Mouse (Mus musculus) neural tube, embryonic 11.5 days (tissue): ENCODE data around the gene Adamtsl5. TPM values are rescaled to one million over a fixed set of nuclear protein-coding genes. Genes with fewer than 3 reads are reported as not detected.
A peak's percentile ranks its signal among the peaks of the same experiment; 100 is the strongest.

Source experiments
- ATAC-seq: fragments of 200-750 bp; cut with Nextera tagmentation; 2 replicates; pipeline ENCODE4 v1.8.0; 2017; ENCODE audit warnings: moderate number of reproducible peaks, mild to moderate bottlenecking, moderate TSS enrichment, moderate library complexity; ENCODE audit not compliant: insufficient read depth, low FRiP score, low TSS enrichment
- DNase-seq: peaks from one replicate; pipeline ENCODE4 v3.0.0-alpha.2; 2015; ENCODE audit warnings: low spot score
- H3K27ac ChIP-seq: fragments of 300-500 bp; sonication (generic); 2 replicates; pipeline ENCODE4 v1.5.1; 2014; ENCODE audit warnings: low read depth, mild to moderate bottlenecking, low read length
- H3K27me3 ChIP-seq: fragments of 300-500 bp; sonication (generic); 2 replicates; pipeline ENCODE4 v1.6.1; 2014; ENCODE audit warnings: mild to moderate bottlenecking, low read length, mixed read lengths; ENCODE audit not compliant: control insufficient read depth, insufficient read depth
- H3K36me3 ChIP-seq: fragments of 300-500 bp; sonication (generic); 2 replicates; pipeline ENCODE4 v1.6.1; 2014; ENCODE audit warnings: mild to moderate bottlenecking, low read length, moderate library complexity, mixed read lengths; ENCODE audit not compliant: control insufficient read depth, insufficient read depth
- H3K4me1 ChIP-seq: fragments of 300-500 bp; sonication (generic); 2 replicates; pipeline ENCODE4 v1.6.1; 2014; ENCODE audit warnings: low read length, mixed read lengths; ENCODE audit not compliant: control insufficient read depth, insufficient read depth
- H3K4me2 ChIP-seq: fragments of 300-500 bp; sonication (generic); 2 replicates; pipeline ENCODE4 v1.6.1; 2014; ENCODE audit warnings: low read depth, mild to moderate bottlenecking, moderate library complexity
- H3K4me3 ChIP-seq: fragments of 300-500 bp; sonication (generic); 2 replicates; pipeline ENCODE4 v1.5.1; 2014; ENCODE audit warnings: low read depth, low read length
- H3K9ac ChIP-seq: fragments of 300-500 bp; sonication (generic); 2 replicates; pipeline ENCODE4 v1.6.1; 2014; ENCODE audit warnings: mild to moderate bottlenecking, low read length
- H3K9me3 ChIP-seq: fragments of 300-500 bp; sonication (generic); 2 replicates; pipeline ENCODE4 v1.6.1; 2016; ENCODE audit warnings: low read length; ENCODE audit not compliant: control insufficient read depth
- WGBS: fragments of 180-500 bp; shearing (Covaris S2); extraction: QIAGEN DNeasy Blood & Tissue Kit; methylation state at CpG from one replicate; pipeline ENCODE4 v1.1.7; 2014; 5-methylcytosine and 5-hydroxymethylcytosine counted together
- polyA plus RNA-seq: library from polyadenylated mRNA; unstranded; fragments of >200 nt; fragmentation: Nextera tagmentation; extraction: Ambion mirVana; gene quantifications from 2 replicates; pipeline ENCODE4 v1.2.1, GENCODE M21; 2014

The Adamtsl5 gene
- 0.17 and 0.27 TPM in 2 replicates for polyA plus RNA-seq

DNA sequence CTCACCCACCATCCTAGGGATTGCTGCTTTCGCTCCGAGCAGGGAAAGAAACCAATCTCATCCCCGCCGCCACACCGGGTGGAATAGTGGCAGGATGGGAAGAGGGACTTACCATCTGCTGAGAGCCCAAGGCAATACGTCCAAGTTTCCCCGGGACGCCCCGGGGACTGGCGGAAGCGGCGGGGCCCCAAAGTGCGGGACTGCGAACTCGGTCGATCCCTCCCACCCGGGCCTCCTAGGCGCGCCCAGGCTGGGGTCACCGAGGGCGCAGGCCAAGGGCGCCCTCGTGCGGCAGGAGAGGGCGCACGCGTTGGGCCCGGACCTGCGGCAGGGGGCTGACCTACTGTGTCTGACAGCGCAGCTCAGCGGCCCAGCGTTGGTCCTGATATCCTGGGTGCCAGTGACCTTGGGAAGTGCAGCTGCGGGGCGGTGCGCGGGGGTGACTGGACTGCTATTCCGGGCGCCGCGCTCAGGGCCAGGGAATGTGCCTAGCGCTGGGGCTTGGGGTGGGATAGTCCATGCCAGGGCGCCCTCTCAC lies at the start of gene Adamtsl5:
Gene Adamtsl5, minus strand, starts transcription at position 169 of the 538 bp plus-strand sequence.
- no peaks in the 10 kb centered on the region for H3K36me3 ChIP-seq
- peak within 1 kb of the TSS; percentile 13; the same call in 1 of the 2 replicates for H3K4me3 ChIP-seq
- ATAC-seq (peak; percentile 54; the same call in 1 of the 2 replicates), DNase-seq (peak; percentile 74)
- H3K9me3 ChIP-seq, result no peaks in the 10 kb centered on the region
- no peak within 1 kb of the TSS; the same call in 1 of the 2 replicates for H3K9ac ChIP-seq
- peak within 1 kb of the TSS; percentile 26 for H3K4me2 ChIP-seq
- peaks cover 94% of the 10 kb centered on the region for H3K27me3 ChIP-seq
- no peak within 1 kb of the TSS for H3K27ac ChIP-seq
- H3K4me1 ChIP-seq, result peaks cover 6% of the 10 kb centered on the region
- WGBS, result under 1% methylated on average over 37 of the region's 42 CpGs

DNA sequence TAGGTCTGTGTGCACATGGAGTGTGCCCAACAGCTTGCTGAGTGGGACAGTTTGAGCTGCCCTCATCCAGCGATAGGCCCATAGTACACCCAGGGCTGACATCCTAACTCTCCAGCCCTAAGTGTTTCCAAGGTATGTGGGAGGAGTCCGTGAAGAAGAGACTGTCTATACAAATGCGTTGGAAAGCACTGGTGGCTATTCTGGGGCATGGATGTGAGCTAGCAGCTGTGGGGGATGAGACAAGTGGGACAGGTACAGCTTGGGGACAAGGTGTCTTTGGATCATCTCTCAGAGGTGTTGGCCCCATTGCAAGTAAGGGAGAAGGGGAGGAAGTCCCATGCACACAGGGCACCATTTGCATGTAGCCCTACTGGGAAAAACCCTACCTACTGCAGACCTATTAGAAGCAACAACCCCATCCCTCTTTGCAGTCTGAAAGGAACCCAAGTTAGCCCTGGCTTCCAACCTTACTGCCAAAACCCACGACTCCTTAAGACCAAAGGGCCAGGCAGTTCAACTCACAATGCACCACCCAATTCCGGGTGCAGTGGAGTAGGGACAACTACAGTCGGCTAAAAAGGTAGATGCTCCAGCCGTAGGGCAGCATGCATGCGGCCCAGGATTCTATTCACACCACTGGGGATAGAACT lies 49.4 kb upstream of the Adamtsl5 start:
- peaks cover 25% of the 10 kb centered on the region for H3K36me3 ChIP-seq
- WGBS, result 58% methylated on average over 8 of the region's 8 CpGs
- H3K9me3 ChIP-seq, result no peaks in the 10 kb centered on the region
- peak overlapping the region; percentile 73 for H3K4me3 ChIP-seq
- ATAC-seq (no peak), DNase-seq (no peak)
- peak overlapping the region; percentile 64 for H3K4me2 ChIP-seq
- no peak overlapping the region; the same call in 1 of the 2 replicates for H3K27ac ChIP-seq
- no peaks in the 10 kb centered on the region for H3K27me3 ChIP-seq
- H3K9ac ChIP-seq, result peak overlapping the region; percentile 93
- H3K4me1 ChIP-seq, result peaks cover 24% of the 10 kb centered on the region

DNA sequence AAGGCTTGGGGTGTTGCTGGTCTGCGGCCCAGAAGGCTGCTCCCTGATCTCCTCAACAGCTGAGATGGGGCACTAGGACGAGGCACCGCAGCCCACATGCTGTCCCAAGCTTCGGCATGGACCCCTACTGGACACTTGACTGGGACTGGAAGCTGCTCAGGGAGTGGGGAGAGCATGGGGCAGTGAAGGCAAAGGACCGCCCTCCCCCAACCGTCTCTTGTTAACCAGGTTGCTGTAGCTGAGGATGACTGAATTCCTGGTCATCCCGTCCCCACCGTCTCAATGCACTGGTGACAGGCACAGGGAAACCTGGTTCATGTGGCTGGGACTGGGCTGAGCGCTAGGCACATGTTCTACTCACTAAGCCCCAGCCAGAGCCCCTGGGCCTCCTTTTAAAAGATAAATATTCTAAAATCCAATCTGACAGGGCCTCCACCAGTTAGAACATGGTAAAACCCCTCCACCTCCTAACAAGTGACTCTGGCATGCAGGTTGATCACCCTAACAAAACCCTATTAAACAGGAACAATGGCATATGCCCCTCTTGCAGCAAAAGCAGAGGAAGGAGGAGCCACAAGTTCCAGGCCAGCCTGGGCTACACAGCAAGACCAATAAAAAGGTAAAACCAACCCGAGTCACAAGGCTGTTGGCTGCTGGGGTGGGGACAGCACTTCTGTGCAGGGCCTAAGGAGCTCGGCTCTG lies 48.8 kb upstream of the Adamtsl5 start:
- 91% methylated on average over 11 of the region's 11 CpGs for WGBS
- peaks cover 28% of the 10 kb centered on the region for H3K36me3 ChIP-seq
- H3K9me3 ChIP-seq, result no peaks in the 10 kb centered on the region
- H3K4me2 ChIP-seq, result peak overlapping the region; percentile 64
- H3K27me3 ChIP-seq, result no peaks in the 10 kb centered on the region
- H3K4me1 ChIP-seq, result peaks cover 24% of the 10 kb centered on the region
- H3K27ac ChIP-seq, result no peak overlapping the region
- H3K4me3 ChIP-seq, result peak overlapping the region; percentile 73
- ATAC-seq (no peak), DNase-seq (no peak)
- H3K9ac ChIP-seq, result peak overlapping the region; percentile 93

DNA sequence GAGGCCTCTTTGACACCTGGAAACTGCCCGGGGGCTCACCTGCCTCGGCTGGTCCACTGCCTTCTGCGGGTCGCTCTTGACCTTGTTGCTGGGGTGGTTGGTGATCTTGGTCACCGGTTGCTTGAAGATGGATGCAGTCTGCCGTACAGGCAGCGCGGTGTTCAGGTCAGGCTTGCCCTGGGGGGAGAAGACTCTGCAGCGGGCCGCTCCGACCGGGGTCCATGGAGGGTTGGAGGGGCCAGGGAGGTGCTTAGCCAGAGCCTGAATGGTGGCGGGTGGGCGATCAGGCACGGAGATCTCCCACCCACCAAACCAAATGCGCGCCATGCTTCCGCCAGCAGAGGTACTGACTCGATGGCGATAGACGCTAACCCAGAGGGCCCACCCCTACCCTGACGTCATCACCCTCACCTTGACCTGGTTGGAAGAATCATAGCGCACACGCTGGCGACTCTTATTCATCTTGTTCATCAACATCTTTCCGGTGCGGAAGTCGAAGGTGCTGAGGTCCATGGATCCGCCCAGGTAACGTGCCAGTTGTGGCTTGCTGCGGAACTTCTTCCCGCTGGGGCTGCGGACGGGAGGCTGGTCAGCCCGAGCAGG lies 46.9 kb upstream of the Adamtsl5 start:
- H3K9me3 ChIP-seq, result no peaks in the 10 kb centered on the region
- ATAC-seq (no peak), DNase-seq (no peak)
- no peaks in the 10 kb centered on the region for H3K27me3 ChIP-seq
- H3K4me2 ChIP-seq, result no peak overlapping the region
- WGBS, result 95% methylated on average over 35 of the region's 35 CpGs
- H3K4me3 ChIP-seq, result no peak overlapping the region
- H3K4me1 ChIP-seq, result peaks cover 15% of the 10 kb centered on the region
- H3K36me3 ChIP-seq, result peaks cover 35% of the 10 kb centered on the region
- no peak overlapping the region for H3K27ac ChIP-seq
- no peak overlapping the region for H3K9ac ChIP-seq

DNA sequence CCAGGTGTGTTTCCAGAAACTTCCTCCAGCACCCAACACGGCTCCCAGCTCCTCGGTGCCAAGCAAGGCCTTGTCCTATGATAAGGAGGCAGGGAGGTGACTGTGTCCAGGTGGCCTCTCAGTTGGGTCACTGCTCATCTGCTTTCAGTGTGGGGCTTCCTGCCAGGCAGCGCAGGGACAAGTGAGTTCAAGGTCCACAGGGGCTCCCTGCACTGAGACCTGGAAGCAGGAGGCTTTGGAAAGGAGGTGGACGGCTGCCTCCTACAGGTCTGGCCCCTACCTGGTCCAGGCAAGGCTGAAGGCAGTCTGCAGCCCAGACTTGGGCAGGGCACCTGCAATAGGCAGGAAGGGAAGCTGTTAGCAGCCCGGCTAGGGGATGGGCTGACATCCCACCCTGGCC lies 44.5 kb upstream of the Adamtsl5 start:
- 95% methylated on average over 5 of the region's 5 CpGs for WGBS
- Histone ChIP-seq H3K27me3 (no peaks in the 10 kb centered on the region), H3K4me1 (peaks cover 14% of the 10 kb centered on the region), H3K36me3 (peaks cover 35% of the 10 kb centered on the region), H3K27ac (no peak overlapping the region), H3K4me2 (no peak overlapping the region), H3K9ac (no peak overlapping the region), H3K4me3 (no peak overlapping the region), H3K9me3 (no peaks in the 10 kb centered on the region)
- no peak for DNase-seq
- ATAC-seq, result no peak

DNA sequence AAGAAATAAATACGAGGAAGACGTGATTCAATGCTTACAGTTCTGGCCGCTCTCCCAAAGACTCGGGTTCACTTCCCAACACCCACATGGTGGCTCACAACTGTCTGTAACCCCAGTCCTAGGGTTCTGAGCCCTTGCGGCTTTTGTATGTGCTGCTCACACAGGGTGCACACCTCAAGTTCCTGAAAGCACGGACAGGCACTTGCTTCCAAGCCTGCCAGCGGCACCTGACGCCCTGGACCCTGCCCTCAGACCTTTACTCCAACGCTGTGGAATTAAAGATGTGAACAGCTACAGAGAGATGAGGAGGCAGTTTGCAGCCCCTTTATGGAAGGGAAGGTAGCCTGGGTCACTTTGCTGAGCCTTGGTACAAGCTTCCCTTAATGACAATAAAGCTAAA lies 42.5 kb upstream of the Adamtsl5 start:
- DNase-seq (no peak), ATAC-seq (no peak)
- Histone ChIP-seq H3K9me3 (no peaks in the 10 kb centered on the region), H3K27ac (no peak overlapping the region), H3K4me1 (peaks cover 6% of the 10 kb centered on the region), H3K4me3 (no peak overlapping the region), H3K4me2 (no peak overlapping the region), H3K36me3 (peaks cover 33% of the 10 kb centered on the region), H3K9ac (no peak overlapping the region), H3K27me3 (no peaks in the 10 kb centered on the region)
- 94% methylated on average over 9 of the region's 9 CpGs for WGBS

DNA sequence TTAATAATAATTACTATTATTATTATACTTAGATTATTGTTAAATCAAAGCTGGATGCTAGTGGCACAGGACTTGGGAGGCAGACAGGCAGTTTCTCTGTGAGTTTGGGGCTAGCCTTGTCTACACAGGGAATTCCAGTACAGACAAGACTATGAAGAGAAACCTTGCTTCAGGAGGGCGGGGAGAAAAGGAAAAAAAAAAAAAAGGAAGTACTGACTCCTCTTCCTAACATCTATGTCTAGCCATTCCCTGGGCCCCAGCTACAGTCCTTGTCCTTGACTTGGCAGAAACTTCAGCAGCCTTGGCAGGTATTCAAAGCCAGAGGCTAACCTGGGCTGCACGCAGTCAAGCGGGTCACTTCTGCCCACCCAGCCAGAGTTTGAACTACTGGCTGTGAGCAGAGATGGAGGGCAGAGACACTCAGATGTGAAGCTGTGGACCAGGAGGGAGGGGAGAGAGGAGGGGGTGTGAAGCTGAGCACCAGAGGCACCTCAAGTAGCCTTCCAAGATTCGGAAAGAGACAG lies 41.0 kb upstream of the Adamtsl5 start:
- WGBS, result 74% methylated on average over 4 of the region's 4 CpGs
- peaks cover 31% of the 10 kb centered on the region for H3K36me3 ChIP-seq
- H3K9me3 ChIP-seq, result no peaks in the 10 kb centered on the region
- no peak overlapping the region for H3K4me2 ChIP-seq
- H3K4me3 ChIP-seq, result no peak overlapping the region
- no peak overlapping the region for H3K27ac ChIP-seq
- no peak overlapping the region for H3K9ac ChIP-seq
- H3K27me3 ChIP-seq, result no peaks in the 10 kb centered on the region
- ATAC-seq (no peak), DNase-seq (no peak)
- peaks cover 14% of the 10 kb centered on the region for H3K4me1 ChIP-seq

DNA sequence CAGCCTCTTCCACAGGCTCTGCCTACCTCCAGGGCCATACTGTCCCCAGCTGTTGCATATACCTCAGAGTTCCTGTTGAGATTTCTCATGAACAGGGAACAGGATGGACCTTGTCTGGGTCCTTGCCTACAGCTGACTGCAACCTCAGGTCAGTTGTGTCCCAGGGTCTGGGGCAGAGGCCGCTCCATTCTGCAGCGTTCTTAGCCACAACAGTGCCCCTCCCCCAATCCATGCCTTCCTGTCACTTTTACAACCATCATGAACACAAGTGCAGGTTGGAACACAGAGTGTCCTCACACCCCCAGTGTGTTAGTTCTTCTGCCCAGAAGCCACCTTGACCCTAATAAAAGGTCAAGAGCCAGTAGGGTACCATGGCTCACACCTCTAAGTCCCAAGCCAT lies 40.5 kb upstream of the Adamtsl5 start:
- H3K27me3 ChIP-seq, result no peaks in the 10 kb centered on the region
- ATAC-seq, result no peak
- WGBS, result 8% methylated on average over 2 of the region's 2 CpGs
- H3K9me3 ChIP-seq, result no peaks in the 10 kb centered on the region
- no peak overlapping the region for H3K27ac ChIP-seq
- no peak overlapping the region for H3K4me2 ChIP-seq
- no peak for DNase-seq
- H3K4me1 ChIP-seq, result peaks cover 18% of the 10 kb centered on the region
- peaks cover 26% of the 10 kb centered on the region for H3K36me3 ChIP-seq
- H3K9ac ChIP-seq, result no peak overlapping the region
- peak overlapping the region; percentile 94; the same call in 1 of the 2 replicates for H3K4me3 ChIP-seq
